Mouse (Mus musculus) intestine, postnatal 0 days (tissue): ENCODE results near the gene Pigo. TPM values are rescaled to one million over a fixed set of nuclear protein-coding genes. Genes with fewer than 3 reads are reported as not detected.
A peak's percentile ranks its signal among the peaks of the same experiment; 100 is the strongest.

Source experiments
- ATAC-seq: fragments of 200-750 bp; cut with Nextera tagmentation; 2 replicates; pipeline ENCODE4 v1.8.0; 2017; ENCODE audit warnings: mild to moderate bottlenecking, moderate TSS enrichment, moderate library complexity
- H3K27ac ChIP-seq: fragments of 300-500 bp; sonication (generic); 2 replicates; pipeline ENCODE4 v1.5.1; 2014; ENCODE audit warnings: mild to moderate bottlenecking, low read depth, low read length, moderate library complexity
- H3K27me3 ChIP-seq: fragments of 300-500 bp; sonication (generic); replicated peaks from 2 replicates; pipeline ENCODE4 v1.6.1; 2014; ENCODE audit warnings: low read length, mixed read lengths; ENCODE audit not compliant: control insufficient read depth, insufficient read depth
- H3K36me3 ChIP-seq: fragments of 300-500 bp; sonication (generic); 2 replicates; pipeline ENCODE4 v1.6.1; 2014; ENCODE audit warnings: mild to moderate bottlenecking, moderate library complexity; ENCODE audit not compliant: control insufficient read depth, insufficient read depth
- H3K4me1 ChIP-seq: fragments of 300-500 bp; sonication (generic); replicated peaks from 2 replicates; pipeline ENCODE4 v1.6.1; 2014; ENCODE audit warnings: antibody characterized with exemption, low read length, mixed read lengths; ENCODE audit not compliant: control insufficient read depth, insufficient read depth
- H3K4me2 ChIP-seq: fragments of 300-500 bp; sonication (generic); replicated peaks from 2 replicates; pipeline ENCODE4 v1.6.1; 2014; ENCODE audit warnings: low read depth, mild to moderate bottlenecking, moderate library complexity
- H3K4me3 ChIP-seq: fragments of 300-500 bp; sonication (generic); 2 replicates; pipeline ENCODE4 v1.5.1; 2014; ENCODE audit warnings: low read depth, low read length
- H3K9ac ChIP-seq: fragments of 300-500 bp; sonication (generic); 2 replicates; pipeline ENCODE4 v1.6.1; 2014; ENCODE audit warnings: mild to moderate bottlenecking, low read depth, low read length
- H3K9me3 ChIP-seq: fragments of 300-500 bp; sonication (generic); 2 replicates; pipeline ENCODE4 v1.6.1; 2016; ENCODE audit warnings: mixed run types; ENCODE audit not compliant: control insufficient read depth
- CTCF ChIP-seq: sonication (generic); IDR thresholded peaks from 2 replicates; pipeline ENCODE4 v1.5.1; 2016; ENCODE audit warnings: low read depth, mild to moderate bottlenecking, control low read depth, antibody characterized with exemption, moderate library complexity
- WGBS: fragments of 180-500 bp; shearing (Covaris S2); extraction: QIAGEN DNeasy Blood & Tissue Kit; methylation state at CpG from one replicate; pipeline ENCODE4 v1.1.7; 2014; 5-methylcytosine and 5-hydroxymethylcytosine counted together
- polyA plus RNA-seq: library from polyadenylated mRNA; unstranded; fragments of >200 nt; fragmentation: Nextera tagmentation; extraction: Ambion mirVana; gene quantifications from 2 replicates; pipeline ENCODE4 v1.2.1, GENCODE M21; 2015

Pigo gene
- polyA plus RNA-seq, 1 experiment from 2014 or later: 15.4 TPM

GRCm38 (mm10) chr4:43031237-43031995 is 5.8 kb upstream of the Pigo start, which contains the start of gene Stoml2:
Stoml2 (minus strand) TSS chr4:43031710.
- peak within 1 kb of the TSS; percentile 84 for H3K4me2 ChIP-seq
- peak within 1 kb of the TSS; percentile 82 for H3K27ac ChIP-seq
- TF ChIP-seq CTCF: peak; percentile 66
- 0 out of 2 replicates have a peak, but pooled peaks cover 3% of the 10 kb centered on the region for H3K4me1 ChIP-seq
- no peaks in the 10 kb centered on the region for H3K27me3 ChIP-seq
- H3K36me3 ChIP-seq: peaks cover 38% of the 10 kb centered on the region
- ATAC-seq: peak; percentile 94
- peak within 1 kb of the TSS; percentile 76 for H3K4me3 ChIP-seq
- WGBS: under 1% methylated on average over 38 of the region's 38 CpGs
- no peaks in the 10 kb centered on the region for H3K9me3 ChIP-seq
- H3K9ac ChIP-seq: peak within 1 kb of the TSS; percentile 90

DNA sequence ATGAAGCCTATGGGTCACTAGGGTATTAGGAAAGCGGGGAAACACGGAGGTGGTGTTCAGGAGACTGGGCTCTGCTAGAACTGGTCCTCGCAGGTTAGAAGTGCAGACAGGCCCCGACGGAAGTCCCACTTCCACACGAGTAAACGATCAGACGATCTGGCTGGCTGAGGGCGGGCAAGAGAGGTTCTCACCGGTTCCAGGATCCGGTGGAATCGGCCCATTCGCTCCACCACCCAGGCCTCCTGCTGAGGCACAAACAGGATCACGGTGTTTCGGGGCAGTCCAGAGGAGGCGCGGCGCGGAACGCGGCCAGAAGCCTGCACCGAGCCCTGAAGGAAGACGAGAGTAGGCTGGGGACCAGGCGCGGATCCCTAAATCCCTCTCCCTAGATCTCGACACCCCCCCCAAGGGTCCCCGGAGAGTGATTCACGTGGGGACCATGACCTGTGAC is 5.2 kb upstream of the Pigo start:
- WGBS: under 1% methylated on average over 28 of the region's 28 CpGs
- Histone ChIP-seq H3K27ac (peak overlapping the region; percentile 82), H3K4me2 (peak overlapping the region; percentile 84), H3K9me3 (no peaks in the 10 kb centered on the region), H3K4me3 (peak overlapping the region; percentile 76), H3K27me3 (no peaks in the 10 kb centered on the region), H3K4me1 (0 out of 2 replicates have a peak, but pooled peaks cover 3% of the 10 kb centered on the region), H3K36me3 (peaks cover 32% of the 10 kb centered on the region), H3K9ac (peak overlapping the region; percentile 90)
- no peak for TF ChIP-seq CTCF
- ATAC-seq: peak; percentile 56

DNA sequence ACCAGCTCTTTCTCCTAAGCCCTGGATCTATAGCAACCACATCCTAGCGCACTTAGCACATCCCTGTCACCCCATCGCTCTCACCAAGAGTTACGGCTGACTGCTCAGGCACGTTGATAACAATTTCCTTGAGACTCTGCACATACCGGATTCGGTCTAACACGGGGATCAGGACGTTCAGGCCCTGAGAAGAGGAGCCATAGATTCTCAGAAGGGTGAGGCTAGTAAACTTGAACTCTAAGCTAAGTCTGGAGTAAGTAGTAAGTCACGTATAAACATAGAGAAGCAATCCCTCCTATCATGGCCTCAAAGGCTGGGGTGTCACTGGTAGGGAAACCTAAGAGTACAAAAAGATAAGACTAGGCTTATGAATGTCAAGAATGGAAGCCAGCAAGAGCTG is 4.7 kb upstream of the Pigo start:
- Histone ChIP-seq H3K4me3 (peak overlapping the region; percentile 76), H3K9ac (peak overlapping the region; percentile 90), H3K27me3 (no peaks in the 10 kb centered on the region), H3K27ac (peak overlapping the region; percentile 82; the same call in 1 of the 2 replicates), H3K9me3 (no peaks in the 10 kb centered on the region), H3K4me2 (peak overlapping the region; percentile 84), H3K4me1 (0 out of 2 replicates have a peak, but pooled peaks cover 3% of the 10 kb centered on the region), H3K36me3 (peaks cover 27% of the 10 kb centered on the region)
- no peak for ATAC-seq
- TF ChIP-seq CTCF: no peak
- 50% methylated on average over 9 of the region's 9 CpGs for WGBS

DNA sequence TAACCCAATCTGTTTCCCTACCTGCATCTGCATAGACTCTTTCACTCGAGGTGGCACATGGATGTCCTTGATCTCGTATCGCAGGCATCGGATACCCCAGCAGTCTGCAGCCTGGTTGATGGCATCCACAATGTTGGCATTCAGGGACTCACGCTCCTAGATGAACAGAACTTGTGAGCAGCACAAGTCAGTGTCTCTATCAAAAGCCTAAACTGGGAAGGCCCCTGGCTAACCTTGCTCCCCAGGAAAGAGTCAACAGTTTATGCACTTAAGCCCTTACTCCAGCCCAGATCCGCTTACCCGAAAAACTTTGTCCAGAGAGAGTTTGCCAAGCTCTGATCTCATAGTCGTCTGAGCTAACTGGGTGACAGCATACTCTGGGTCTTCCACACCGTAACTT is 4.1 kb upstream of the Pigo start:
- H3K4me2 ChIP-seq: peak overlapping the region; percentile 84; the same call in 1 of the 2 replicates
- peaks cover 26% of the 10 kb centered on the region for H3K36me3 ChIP-seq
- no peak overlapping the region for H3K4me3 ChIP-seq
- H3K4me1 ChIP-seq: 0 out of 2 replicates have a peak, but pooled peaks cover 5% of the 10 kb centered on the region
- TF ChIP-seq CTCF: no peak
- H3K27me3 ChIP-seq: no peaks in the 10 kb centered on the region
- no peak for ATAC-seq
- no peaks in the 10 kb centered on the region for H3K9me3 ChIP-seq
- H3K9ac ChIP-seq: no peak overlapping the region
- 91% methylated on average over 9 of the region's 9 CpGs for WGBS
- H3K27ac ChIP-seq: no peak overlapping the region

DNA sequence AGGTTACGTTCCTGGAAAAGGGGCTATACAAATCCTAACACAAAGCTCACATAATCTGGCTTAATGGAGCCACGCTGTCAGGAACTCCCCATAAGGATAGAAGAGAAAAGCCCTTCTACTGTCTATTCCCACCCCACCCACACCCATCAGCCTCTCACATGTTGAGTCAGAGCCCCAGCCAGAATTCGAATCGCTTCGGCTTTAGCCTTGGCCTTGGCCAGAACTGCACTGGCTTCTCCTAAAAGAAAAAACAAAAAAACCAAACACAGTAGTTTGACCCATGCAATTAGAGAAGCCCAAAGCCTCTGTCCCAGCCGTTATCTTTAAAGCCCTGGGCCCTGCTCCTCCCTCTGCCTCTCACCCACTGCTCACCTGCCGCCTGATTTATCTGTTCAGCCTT is 3.5 kb upstream of the Pigo start:
- no peak overlapping the region for H3K9ac ChIP-seq

GRCm38 (mm10) chr4:43024673-43025072 is 946 bp downstream of the Pigo start:
- H3K36me3 ChIP-seq: peaks cover 50% of the 10 kb centered on the region
- H3K27me3 ChIP-seq: no peaks in the 10 kb centered on the region
- no peak for ATAC-seq
- peak overlapping the region; percentile 41 for H3K9ac ChIP-seq
- H3K4me2 ChIP-seq: peak overlapping the region; percentile 68
- no peak for TF ChIP-seq CTCF
- peak overlapping the region; percentile 61 for H3K4me3 ChIP-seq
- 75% methylated on average over 14 of the region's 14 CpGs for WGBS
- H3K9me3 ChIP-seq: no peaks in the 10 kb centered on the region
- H3K27ac ChIP-seq: no peak overlapping the region
- H3K4me1 ChIP-seq: 0 out of 2 replicates have a peak, but pooled peaks cover 5% of the 10 kb centered on the region

More for the DNA sequence above, 3.5 kb upstream of the Pigo start:
- H3K27ac ChIP-seq: no peak overlapping the region
- H3K36me3 ChIP-seq: peaks cover 21% of the 10 kb centered on the region
- 0 out of 2 replicates have a peak, but pooled peaks cover 7% of the 10 kb centered on the region for H3K4me1 ChIP-seq
- no peak for TF ChIP-seq CTCF
- H3K9me3 ChIP-seq: no peaks in the 10 kb centered on the region
- no peaks in the 10 kb centered on the region for H3K27me3 ChIP-seq
- H3K4me3 ChIP-seq: no peak overlapping the region
- no peak overlapping the region for H3K4me2 ChIP-seq
- ATAC-seq: no peak
- WGBS: 90% methylated on average over 7 of the region's 7 CpGs
